Mouse (Mus musculus) liver, postnatal 0 days (tissue): Measurements from ENCODE around the gene Reg4.

Experiments
- CTCF ChIP-seq: sonication (generic); IDR thresholded peaks from 2 replicates; pipeline ENCODE4 v1.5.1; 2016; ENCODE audit warnings: antibody characterized with exemption, low read depth
- EP300 ChIP-seq: IDR thresholded peaks from 2 replicates; pipeline ENCODE4 v1.6.1; 2016; ENCODE audit warnings: antibody characterized with exemption, low read depth, mild to moderate bottlenecking

- no peak for TF ChIP-seq EP300
- TF ChIP-seq CTCF = no peak
These were observed 15.3 kb downstream of the Reg4 start for GRCm38 (mm10) chr3:98237240-98237639.
